Mouse (Mus musculus) stomach, embryonic 16.5 days (tissue): ENCODE results near the gene Acot6. TPM values are rescaled to one million over a fixed set of nuclear protein-coding genes. Genes with fewer than 3 reads are reported as not detected.
"Not testable (repeated sequence)": the region's sequence is repeated elsewhere in the genome, so short reads cannot be mapped to it uniquely, and the experiment has no call there.

ENCODE experiments used
- ATAC-seq: fragments of 200-750 bp; cut with Nextera tagmentation; 2 replicates; pipeline ENCODE4 v1.8.0; 2017; ENCODE audit warnings: moderate number of reproducible peaks, moderate TSS enrichment; ENCODE audit not compliant: insufficient read depth, low FRiP score
- H3K27ac ChIP-seq: fragments of 300-500 bp; sonication (generic); 2 replicates; pipeline ENCODE4 v1.5.1; 2014; ENCODE audit warnings: low read length
- H3K27me3 ChIP-seq: fragments of 300-500 bp; sonication (generic); 2 replicates; pipeline ENCODE4 v1.6.1; 2014; ENCODE audit warnings: low read length, control low read depth, mixed read lengths; ENCODE audit not compliant: control insufficient read depth, insufficient read depth
- H3K36me3 ChIP-seq: fragments of 300-500 bp; sonication (generic); 2 replicates; pipeline ENCODE4 v1.6.1; 2014; ENCODE audit warnings: low read length; ENCODE audit not compliant: control insufficient read depth, insufficient read depth
- H3K4me1 ChIP-seq: fragments of 300-500 bp; sonication (generic); 2 replicates; pipeline ENCODE4 v1.6.1; 2014; ENCODE audit warnings: low read length, control low read depth, mixed read lengths; ENCODE audit not compliant: control insufficient read depth, insufficient read depth
- H3K4me2 ChIP-seq: fragments of 300-500 bp; sonication (generic); 2 replicates; pipeline ENCODE4 v1.6.1; 2014; ENCODE audit warnings: low read depth, low read length, mixed read lengths
- H3K4me3 ChIP-seq: fragments of 300-500 bp; sonication (generic); replicated peaks from 2 replicates; pipeline ENCODE4 v1.5.1; 2014; ENCODE audit warnings: mild to moderate bottlenecking, low read length
- H3K9ac ChIP-seq: fragments of 300-500 bp; sonication (generic); 2 replicates; pipeline ENCODE4 v1.6.1; 2014; ENCODE audit warnings: low read length
- H3K9me3 ChIP-seq: fragments of 300-500 bp; sonication (generic); replicated peaks from 2 replicates; pipeline ENCODE4 v1.6.1; 2016; ENCODE audit warnings: low read length, control low read depth; ENCODE audit not compliant: control insufficient read depth
- WGBS: fragments of 180-500 bp; shearing (Covaris S2); extraction: QIAGEN DNeasy Blood & Tissue Kit; methylation state at CpG from one replicate; pipeline ENCODE4 v1.1.7; 2014; 5-methylcytosine and 5-hydroxymethylcytosine counted together
- polyA plus RNA-seq: library from polyadenylated mRNA; unstranded; fragments of >200 nt; fragmentation: Nextera tagmentation; extraction: Ambion mirVana; gene quantifications from 2 replicates; pipeline ENCODE4 v1.2.1, GENCODE M21; 2015

The Acot6 gene
- polyA plus RNA-seq, 1 experiment from 2014 or later: 1.4 TPM

DNA sequence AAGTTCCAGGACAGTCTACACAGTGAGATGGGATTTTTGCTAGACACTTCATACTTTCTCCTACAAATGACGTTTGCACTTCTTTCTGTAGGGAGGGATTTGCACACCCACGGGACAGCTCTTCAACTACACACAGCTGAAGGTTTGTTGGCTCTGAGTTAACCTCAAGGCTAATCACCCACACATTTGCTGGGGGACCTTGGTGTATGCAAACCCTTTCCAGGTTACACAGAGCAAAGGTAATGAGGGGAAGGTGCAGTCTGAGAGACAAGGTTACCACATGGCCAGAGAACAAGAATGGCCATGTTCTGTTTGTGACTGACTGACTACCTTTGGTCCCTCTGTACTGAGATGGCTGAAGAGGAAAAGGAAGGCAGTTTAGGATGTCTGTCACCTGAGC is 16.6 kb upstream of the Acot6 start:
- H3K36me3 ChIP-seq: no peaks in the 10 kb centered on the region
- 0 out of 2 replicates have a peak, but pooled peaks cover 5% of the 10 kb centered on the region for H3K9me3 ChIP-seq
- no peak overlapping the region for H3K4me3 ChIP-seq
- WGBS: 79% methylated on average over 2 of the region's 2 CpGs
- no peak overlapping the region for H3K27ac ChIP-seq
- no peaks in the 10 kb centered on the region for H3K4me1 ChIP-seq
- no peak overlapping the region for H3K4me2 ChIP-seq
- no peaks in the 10 kb centered on the region for H3K27me3 ChIP-seq
- no peak overlapping the region for H3K9ac ChIP-seq
- no peak for ATAC-seq

DNA sequence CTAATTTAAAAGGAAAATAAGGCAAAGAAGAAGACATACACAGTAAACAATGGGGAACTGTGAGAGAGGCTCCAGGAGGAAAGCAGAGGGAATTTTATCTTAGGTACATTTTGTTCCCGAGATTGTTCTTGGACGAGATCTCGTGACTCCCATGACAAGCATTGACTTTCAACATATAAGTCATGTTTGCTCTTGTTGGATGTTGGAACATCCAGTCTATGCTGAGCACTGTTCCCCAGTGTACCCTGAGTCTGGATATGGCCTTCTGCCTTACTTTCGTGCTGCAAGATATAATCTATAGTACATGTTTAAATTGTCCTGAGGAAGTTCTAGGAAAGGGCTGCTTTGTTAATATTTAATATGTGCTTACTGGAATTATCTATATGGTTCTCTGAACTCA is 15.9 kb upstream of the Acot6 start:
- Histone ChIP-seq H3K27me3 (no peaks in the 10 kb centered on the region), H3K27ac (no peak overlapping the region), H3K4me1 (no peaks in the 10 kb centered on the region), H3K4me2 (no peak overlapping the region), H3K9ac (no peak overlapping the region), H3K36me3 (no peaks in the 10 kb centered on the region), H3K4me3 (no peak overlapping the region), H3K9me3 (peaks cover 5% of the 10 kb centered on the region; the same call in 1 of the 2 replicates)
- 67% methylated on average over 4 of the region's 4 CpGs for WGBS
- no peak for ATAC-seq

DNA sequence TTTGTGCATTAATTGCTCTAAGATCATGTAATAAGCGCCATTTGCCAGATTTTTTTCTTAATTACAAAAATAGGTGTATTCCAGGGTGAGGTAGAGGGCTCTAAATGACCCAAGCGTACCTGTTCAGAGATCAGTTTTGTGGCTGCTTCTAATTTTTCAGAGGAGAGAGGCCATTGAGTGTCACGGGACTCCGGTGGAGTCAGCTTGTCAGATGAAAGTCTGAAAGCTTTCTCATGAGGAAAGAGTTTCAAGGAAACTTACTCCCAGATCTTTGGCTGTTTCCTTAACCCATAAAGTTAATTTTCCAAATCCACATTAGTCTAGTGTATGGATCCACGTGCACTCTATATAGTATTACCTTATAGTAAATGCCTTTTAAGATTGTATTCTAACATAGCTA is 5.8 kb upstream of the Acot6 start:
- H3K27ac ChIP-seq, H3K4me1 ChIP-seq, H3K27me3 ChIP-seq, H3K36me3 ChIP-seq, H3K4me3 ChIP-seq, H3K4me2 ChIP-seq, H3K9me3 ChIP-seq, H3K9ac ChIP-seq, ATAC-seq: not testable (repeated sequence)
- WGBS: 90% methylated on average over 5 of the region's 5 CpGs

DNA sequence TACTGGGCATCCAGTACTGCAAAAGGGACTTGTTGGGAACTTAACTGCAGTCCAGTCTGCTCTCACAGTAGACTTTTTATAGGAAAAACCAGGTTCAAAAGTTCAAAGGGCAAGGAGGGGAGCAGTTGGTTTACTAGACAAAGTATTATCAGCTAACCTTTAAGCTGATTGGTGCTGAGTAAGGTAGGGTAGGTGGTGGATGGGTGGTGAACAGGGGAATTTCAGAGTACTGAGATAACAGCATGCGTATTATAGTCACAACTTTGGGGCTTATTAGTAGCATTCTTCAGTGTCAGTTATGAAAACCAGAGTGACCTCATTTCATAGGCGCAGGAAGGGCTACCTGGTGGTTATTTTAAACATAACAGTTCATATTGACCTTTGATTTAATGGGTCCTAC is 849 bp upstream of the Acot6 start:
- H3K27ac ChIP-seq: no peak overlapping the region
- H3K4me3 ChIP-seq: no peak overlapping the region
- no peak overlapping the region for H3K9ac ChIP-seq
- no peak overlapping the region for H3K4me2 ChIP-seq
- no peak; the same call in 1 of the 2 replicates for ATAC-seq
- H3K36me3 ChIP-seq: no peaks in the 10 kb centered on the region
- H3K4me1 ChIP-seq: peaks cover 4% of the 10 kb centered on the region
- H3K9me3 ChIP-seq: no peaks in the 10 kb centered on the region
- H3K27me3 ChIP-seq: no peaks in the 10 kb centered on the region
- WGBS: 81% methylated on average over 2 of the region's 2 CpGs

DNA sequence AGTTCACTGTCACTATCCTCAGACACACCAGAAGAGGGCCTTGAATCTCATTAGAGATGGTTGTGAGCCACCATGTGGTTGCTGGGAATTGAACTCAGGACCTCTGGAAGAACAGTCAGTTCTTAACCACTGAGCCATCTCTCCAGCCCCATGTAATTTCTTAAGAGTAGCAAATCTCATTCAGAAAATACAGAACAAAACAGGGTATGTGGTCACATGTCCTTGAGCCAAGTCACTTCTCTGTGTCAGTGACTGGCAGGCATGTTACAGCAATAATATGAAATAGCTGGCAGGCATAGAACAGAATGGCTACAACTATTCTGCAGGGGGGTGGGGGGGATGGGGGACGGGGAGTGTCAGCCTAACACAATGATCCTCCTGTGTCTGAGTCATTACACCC is 383 bp upstream of the Acot6 start:
- H3K4me3 ChIP-seq: peak overlapping the region; percentile 59; the same call in 1 of the 2 replicates
- H3K9ac ChIP-seq: no peak overlapping the region
- H3K4me1 ChIP-seq: peaks cover 4% of the 10 kb centered on the region
- no peak overlapping the region for H3K27ac ChIP-seq
- WGBS: 71% methylated on average over 1 of the region's 1 CpGs
- no peak for ATAC-seq
- no peaks in the 10 kb centered on the region for H3K9me3 ChIP-seq
- no peaks in the 10 kb centered on the region for H3K36me3 ChIP-seq
- H3K27me3 ChIP-seq: no peaks in the 10 kb centered on the region
- H3K4me2 ChIP-seq: peak overlapping the region; percentile 82

DNA sequence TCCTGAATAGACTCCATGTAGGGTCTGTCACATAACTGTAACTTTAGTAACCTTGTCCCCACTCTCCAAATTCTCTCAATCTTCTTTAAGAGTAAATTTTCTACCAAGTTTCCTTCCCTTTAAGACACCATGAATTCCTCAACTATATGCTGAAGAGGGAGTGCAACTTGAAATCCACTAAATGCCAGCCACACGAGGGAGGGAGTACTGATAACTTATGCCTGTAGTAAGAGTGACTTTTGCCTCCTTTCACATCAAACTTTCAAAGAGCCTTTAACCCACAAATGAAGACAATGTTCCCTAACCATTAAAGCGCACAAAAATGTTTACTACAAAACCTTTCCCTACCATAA is 1.0 kb downstream of the Acot6 start:
- peak overlapping the region; percentile 76; the same call in 1 of the 2 replicates for H3K9ac ChIP-seq
- H3K4me3 ChIP-seq: peak overlapping the region; percentile 59
- peak overlapping the region; percentile 82 for H3K4me2 ChIP-seq
- no peak overlapping the region for H3K27ac ChIP-seq
- no peak for ATAC-seq
- no peaks in the 10 kb centered on the region for H3K9me3 ChIP-seq
- no peaks in the 10 kb centered on the region for H3K27me3 ChIP-seq
- H3K36me3 ChIP-seq: no peaks in the 10 kb centered on the region
- H3K4me1 ChIP-seq: peaks cover 4% of the 10 kb centered on the region
- whole genome bisulfite sequencing: 44% methylated on average over 2 of the region's 2 CpGs

DNA sequence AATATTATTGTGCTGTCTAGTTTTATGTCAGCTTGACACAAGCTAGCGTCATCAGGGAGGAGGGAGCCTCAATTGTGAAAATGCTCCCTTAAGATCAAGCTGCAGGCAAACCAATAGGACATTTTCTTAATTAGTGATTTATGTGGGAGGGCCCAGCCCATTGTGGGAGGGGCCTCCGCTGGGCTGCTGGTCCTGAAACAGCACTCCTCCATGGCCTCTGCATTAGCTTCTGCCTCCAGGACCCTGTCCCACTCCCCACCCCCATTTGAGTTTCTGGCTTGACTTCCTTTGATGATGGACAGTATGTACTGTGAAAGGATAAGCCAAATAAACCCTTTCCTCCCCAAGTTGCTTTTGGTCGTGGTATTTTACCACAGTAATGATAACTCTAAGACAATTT is 6.6 kb downstream of the Acot6 start:
- no peak for ATAC-seq
- H3K36me3 ChIP-seq: no peaks in the 10 kb centered on the region
- WGBS: 81% methylated on average over 3 of the region's 3 CpGs

DNA sequence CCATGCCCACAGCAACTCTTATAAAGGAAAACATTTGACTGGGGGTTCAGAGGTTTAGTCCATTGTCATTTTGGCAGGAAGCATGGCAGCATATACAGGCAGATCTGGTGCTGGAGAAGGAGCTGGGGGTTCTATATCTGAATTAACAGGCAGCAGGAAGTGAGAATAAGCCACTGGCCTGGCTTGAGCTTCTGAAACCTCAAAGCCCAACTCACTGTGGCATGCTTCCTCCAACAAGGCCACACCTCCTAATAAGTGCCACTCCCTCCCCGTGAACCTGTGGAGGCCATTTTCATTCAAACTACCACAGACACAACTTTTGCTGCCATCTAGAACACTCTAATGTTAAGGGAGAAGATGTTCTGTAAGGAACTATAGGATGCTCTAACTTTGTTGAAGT is 7.2 kb downstream of the Acot6 start:
- H3K4me2 ChIP-seq: no peak overlapping the region
- no peak for ATAC-seq
- WGBS: 66% methylated on average over 1 of the region's 1 CpGs

More for the DNA sequence above, 6.6 kb downstream of the Acot6 start:
- H3K9ac ChIP-seq: no peak overlapping the region
- no peak overlapping the region for H3K4me2 ChIP-seq
- no peaks in the 10 kb centered on the region for H3K4me1 ChIP-seq
- H3K9me3 ChIP-seq: no peaks in the 10 kb centered on the region
- no peak overlapping the region for H3K4me3 ChIP-seq
- H3K27ac ChIP-seq: no peak overlapping the region
- H3K27me3 ChIP-seq: no peaks in the 10 kb centered on the region

DNA sequence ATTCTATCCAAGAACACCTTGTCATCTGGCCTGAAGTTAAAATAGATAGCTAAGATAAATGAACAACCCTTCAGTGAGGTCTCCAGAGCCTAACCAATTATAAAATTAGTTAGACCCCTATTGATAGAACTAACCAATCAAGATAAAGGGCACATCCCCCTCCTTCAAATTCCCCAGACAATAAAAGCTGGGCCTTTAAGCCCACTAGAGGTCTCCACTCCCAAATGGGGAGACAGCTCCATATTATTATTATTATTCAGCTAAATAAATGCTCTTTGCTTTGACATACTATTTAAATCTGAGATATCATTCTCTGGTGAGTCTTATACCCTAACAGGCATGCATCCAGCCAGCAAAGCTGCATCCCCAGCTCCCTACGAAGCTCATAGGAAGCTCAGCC is 9.5 kb downstream of the Acot6 start:
- H3K4me2 ChIP-seq: no peak overlapping the region
- 75% methylated on average over 1 of the region's 1 CpGs for whole genome bisulfite sequencing
- no peak overlapping the region for H3K27ac ChIP-seq
- ATAC-seq: no peak
- H3K36me3 ChIP-seq: no peaks in the 10 kb centered on the region
- H3K9ac ChIP-seq: no peak overlapping the region
- no peak overlapping the region for H3K4me3 ChIP-seq
- peaks cover 1% of the 10 kb centered on the region; the same call in 1 of the 2 replicates for H3K4me1 ChIP-seq
- no peaks in the 10 kb centered on the region for H3K27me3 ChIP-seq
- H3K9me3 ChIP-seq: no peaks in the 10 kb centered on the region

More for the DNA sequence above, 7.2 kb downstream of the Acot6 start:
- H3K36me3 ChIP-seq: no peaks in the 10 kb centered on the region
- H3K4me3 ChIP-seq: no peak overlapping the region
- H3K27ac ChIP-seq: no peak overlapping the region
- H3K27me3 ChIP-seq: no peaks in the 10 kb centered on the region
- no peaks in the 10 kb centered on the region for H3K9me3 ChIP-seq
- H3K9ac ChIP-seq: no peak overlapping the region
- H3K4me1 ChIP-seq: no peaks in the 10 kb centered on the region

DNA sequence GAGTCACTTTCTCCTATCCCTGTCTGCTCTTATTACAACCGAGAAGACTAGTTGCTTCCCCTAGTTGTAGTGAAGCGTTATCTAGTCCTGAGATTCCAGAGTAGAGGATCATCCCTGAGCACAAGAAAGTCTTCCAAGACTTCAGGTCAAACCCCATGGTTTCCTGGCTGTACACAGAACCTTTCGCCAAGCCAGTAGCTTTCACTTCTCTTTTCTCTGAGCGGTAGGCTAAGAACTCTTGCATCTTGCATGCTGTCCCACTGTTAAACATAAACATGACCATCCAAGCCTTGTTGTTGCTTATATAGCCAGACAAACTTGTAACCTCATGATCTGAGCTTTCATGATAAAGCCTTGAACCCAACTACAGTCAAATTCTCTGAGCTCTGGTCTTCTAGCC is 10.4 kb downstream of the Acot6 start:
- Histone ChIP-seq H3K36me3 (no peaks in the 10 kb centered on the region), H3K27ac (no peak overlapping the region), H3K27me3 (no peaks in the 10 kb centered on the region), H3K4me1 (peaks cover 5% of the 10 kb centered on the region; the same call in 1 of the 2 replicates), H3K4me3 (no peak overlapping the region), H3K9me3 (no peaks in the 10 kb centered on the region), H3K9ac (no peak overlapping the region), H3K4me2 (no peak overlapping the region)
- WGBS: 87% methylated on average over 4 of the region's 4 CpGs
- ATAC-seq: no peak
